In the genomic region with DNA sequence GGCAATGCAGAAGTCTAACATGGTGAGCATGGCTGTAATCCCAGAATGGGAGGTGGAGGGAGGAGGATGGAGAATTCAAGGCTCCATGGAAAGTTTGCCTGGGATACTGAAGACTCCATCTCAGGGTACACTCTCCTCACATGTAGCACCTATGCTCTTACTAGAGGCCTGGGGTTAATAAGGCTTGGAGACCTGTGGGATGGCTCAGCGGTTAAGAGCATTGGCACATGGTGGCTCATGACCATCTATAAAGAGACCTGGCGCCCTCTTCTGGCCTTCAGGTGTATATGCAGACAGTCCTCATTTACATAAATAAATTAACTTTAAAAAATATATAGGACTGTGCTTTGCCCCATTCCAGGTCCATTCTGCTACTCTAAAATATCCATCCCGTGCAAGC, we compare ENCODE assay signal across 9 mouse cellular contexts. TPM values are rescaled to one million over a fixed set of nuclear protein-coding genes. Genes with fewer than 3 reads are reported as not detected.
DNase-seq lines count a peak whose midpoint lies in the region; ATAC-seq and TF ChIP-seq lines count a peak whose summit lies in the region.
"Had no signal": no experiment of that assay in that cellular context is flagged by ENCODE, and none has a peak within 500 bp of the region (broad histone marks: within the 10 kb centered on the region; RNA-seq: fewer than 3 reads in every experiment).

No protein-coding gene starts in this region.

- WGBS in hindbrain, embryonic 11.5 days, result 40% methylated on average over 3 of the region's 3 CpGs
- WGBS in hindbrain, embryonic 13.5 days, result 38% methylated on average over 3 of the region's 3 CpGs
- WGBS in liver, embryonic 14.5 days (ENCODE audit: insufficient replicate concordance), result 24% methylated on average over 3 of the region's 3 CpGs

- H3K27ac ChIP-seq in hindbrain, embryonic 11.5 days (ENCODE audit: low read depth, low read length), result no peak overlapping the region
- no peak overlapping the region for H3K27ac ChIP-seq in hindbrain, embryonic 13.5 days
- no peak overlapping the region for H3K27ac ChIP-seq in liver, embryonic 14.5 days
- H3K27ac ChIP-seq: embryonic facial prominence, embryonic 15.5 days had no signal

- H3K9me3 ChIP-seq in hindbrain, embryonic 11.5 days (ENCODE audit: control insufficient read depth, low read length), result no peaks in the 10 kb centered on the region
- no peaks in the 10 kb centered on the region for H3K9me3 ChIP-seq in hindbrain, embryonic 13.5 days
- H3K9me3 ChIP-seq in liver, embryonic 14.5 days (ENCODE audit: control insufficient read depth, low read length), result no peaks in the 10 kb centered on the region
- H3K9me3 ChIP-seq: embryonic facial prominence, embryonic 15.5 days had no signal

- H3K9ac ChIP-seq in hindbrain, embryonic 11.5 days (ENCODE audit: low read depth, low read length), result no peak overlapping the region
- no peak overlapping the region for H3K9ac ChIP-seq in hindbrain, embryonic 13.5 days
- H3K9ac ChIP-seq in liver, embryonic 14.5 days (replicated peaks), result no peak overlapping the region
- H3K9ac ChIP-seq: embryonic facial prominence, embryonic 15.5 days had no signal

- TF ChIP-seq CTCF in liver, embryonic 14.5 days (IDR thresholded peaks at IDR 0.05; ENCODE audit: low read depth), result peak; percentile 80

- H3K4me3 ChIP-seq in hindbrain, embryonic 11.5 days (ENCODE audit: low read depth, low read length), result no peak overlapping the region
- H3K4me3 ChIP-seq in hindbrain, embryonic 13.5 days, result no peak overlapping the region
- no peak overlapping the region for H3K4me3 ChIP-seq in liver, embryonic 14.5 days (ENCODE audit: insufficient read depth in 1 of 2, low read depth in 2 of 2, low read length in 2 of 2)

- peak; percentile 43 for DNase-seq in hindbrain, embryonic 11.5 days (ENCODE audit: low spot score)
- DNase-seq in 416B (ENCODE audit: low read depth), result peak; percentile 84
- peak; percentile 63 for DNase-seq in NIH3T3 (ENCODE audit: low read depth)
- DNase-seq in cerebellum, postnatal 14 days, result peak; percentile 43 to 68
- peak; percentile 37 to 58 (median 53) for DNase-seq in liver, embryonic 14.5 days (ENCODE audit: low read depth in 3 of 3, low spot score in 3 of 3)
- peak; percentile 80 for DNase-seq in splenic B cell, adult 2 months (ENCODE audit: low read depth, low spot score)
- no peak for DNase-seq in frontal cortex, postnatal 25 days (ENCODE audit: low spot score in 2 of 2)

- no peak overlapping the region for H3K4me2 ChIP-seq in hindbrain, embryonic 11.5 days (replicated peaks; ENCODE audit: low read depth, low read length)
- H3K4me2 ChIP-seq in hindbrain, embryonic 13.5 days, result no peak overlapping the region
- no peak overlapping the region for H3K4me2 ChIP-seq in liver, embryonic 14.5 days (ENCODE audit: low read depth)

- H3K27me3 ChIP-seq in hindbrain, embryonic 11.5 days (ENCODE audit: control insufficient read depth, insufficient read depth, low read length), result no peaks in the 10 kb centered on the region
- no peaks in the 10 kb centered on the region for H3K27me3 ChIP-seq in hindbrain, embryonic 13.5 days
- no peaks in the 10 kb centered on the region for H3K27me3 ChIP-seq in liver, embryonic 14.5 days (ENCODE audit: control insufficient read depth, insufficient read depth, low read length)
- no peaks in the 10 kb centered on the region for H3K27me3 ChIP-seq in splenic B cell, adult 2 months (ENCODE audit: control insufficient read depth, insufficient read depth, low read length, poor library complexity, severe bottlenecking)
- H3K27me3 ChIP-seq: embryonic facial prominence, embryonic 15.5 days had no signal

- no peak for ATAC-seq in hindbrain, embryonic 11.5 days (ENCODE audit: low FRiP score)
- ATAC-seq in hindbrain, embryonic 13.5 days (ENCODE audit: low FRiP score), result no peak
- ATAC-seq in liver, embryonic 14.5 days (ENCODE audit: insufficient read depth), result no peak

- no peaks in the 10 kb centered on the region for H3K36me3 ChIP-seq in hindbrain, embryonic 11.5 days (ENCODE audit: control insufficient read depth, insufficient read depth, low read length)
- H3K36me3 ChIP-seq in hindbrain, embryonic 13.5 days, result peaks cover 1% of the 10 kb centered on the region
- no peaks in the 10 kb centered on the region for H3K36me3 ChIP-seq in liver, embryonic 14.5 days (replicated peaks; ENCODE audit: control insufficient read depth, insufficient read depth, low read depth)
- no peaks in the 10 kb centered on the region for H3K36me3 ChIP-seq in splenic B cell, adult 2 months (ENCODE audit: control insufficient read depth, insufficient read depth, low read length, poor library complexity, severe bottlenecking)

- TF ChIP-seq EP300 in liver, embryonic 14.5 days (IDR thresholded peaks at IDR 0.05; ENCODE audit: low read depth), result no peak

- no peaks in the 10 kb centered on the region for H3K4me1 ChIP-seq in hindbrain, embryonic 11.5 days (replicated peaks; ENCODE audit: control insufficient read depth, insufficient read depth, low read length)
- peaks cover 26% of the 10 kb centered on the region for H3K4me1 ChIP-seq in hindbrain, embryonic 13.5 days (replicated peaks)
- peaks cover 4 to 14% of the 10 kb centered on the region in 2 experiments; a peak in 3 of 4 replicates for H3K4me1 ChIP-seq in liver, embryonic 14.5 days (replicated peaks; ENCODE audit: control insufficient read depth in 2 of 2, insufficient read depth in 2 of 2, low read length in 1 of 2)

RNA-seq across cellular contexts. Expression of gene Znhit3, which starts 3.1 kb away (rescaled TPM):
- 68.5 and 71.5 TPM in 2 replicates for polyA plus RNA-seq in hindbrain, embryonic 11.5 days (2014; fragmentation: Nextera tagmentation; extraction: Ambion mirVana)
- 64.0 and 69.1 TPM in 2 replicates for polyA plus RNA-seq in hindbrain, embryonic 13.5 days (2015; fragmentation: Nextera tagmentation; extraction: Ambion mirVana)
- 15.6 and 19.0 TPM in 2 replicates for polyA plus RNA-seq in liver, embryonic 14.5 days (2012; rRNA removed)
- 47.9 and 49.8 TPM in 2 replicates for polyA plus RNA-seq in liver, embryonic 14.5 days (2014; fragmentation: Nextera tagmentation; extraction: Ambion mirVana)

RNA-seq across cellular contexts. Expression of gene Car4, which starts 38.3 kb away (rescaled TPM):
- 3.0 and 3.7 TPM in 2 replicates for polyA plus RNA-seq in hindbrain, embryonic 11.5 days (2014; fragmentation: Nextera tagmentation; extraction: Ambion mirVana)
- polyA plus RNA-seq in hindbrain, embryonic 13.5 days (2015; fragmentation: Nextera tagmentation; extraction: Ambion mirVana), result 5.1 and 5.2 TPM in 2 replicates
- polyA plus RNA-seq in liver, embryonic 14.5 days (2012; rRNA removed), result 0.10 and 0.11 TPM in 2 replicates
- 0.43 and 0.51 TPM in 2 replicates for polyA plus RNA-seq in liver, embryonic 14.5 days (2014; fragmentation: Nextera tagmentation; extraction: Ambion mirVana)

RNA-seq across cellular contexts. Expression of gene Pigw, which starts 39.2 kb away (rescaled TPM):
- polyA plus RNA-seq in hindbrain, embryonic 11.5 days (2014; fragmentation: Nextera tagmentation; extraction: Ambion mirVana), result 3.8 and 4.0 TPM in 2 replicates
- 2.1 and 2.3 TPM in 2 replicates for polyA plus RNA-seq in hindbrain, embryonic 13.5 days (2015; fragmentation: Nextera tagmentation; extraction: Ambion mirVana)
- polyA plus RNA-seq in liver, embryonic 14.5 days (2012; rRNA removed), result 3.3 and 4.1 TPM in 2 replicates
- 1.2 and 1.4 TPM in 2 replicates for polyA plus RNA-seq in liver, embryonic 14.5 days (2014; fragmentation: Nextera tagmentation; extraction: Ambion mirVana)

RNA-seq across cellular contexts. Expression of gene Myo19, which starts 39.3 kb away (rescaled TPM):
- polyA plus RNA-seq in hindbrain, embryonic 11.5 days (2014; fragmentation: Nextera tagmentation; extraction: Ambion mirVana), result 7.2 and 7.7 TPM in 2 replicates
- 5.1 and 6.7 TPM in 2 replicates for polyA plus RNA-seq in hindbrain, embryonic 13.5 days (2015; fragmentation: Nextera tagmentation; extraction: Ambion mirVana)
- 6.5 and 6.8 TPM in 2 replicates for polyA plus RNA-seq in liver, embryonic 14.5 days (2012; rRNA removed)
- 3.9 and 4.7 TPM in 2 replicates for polyA plus RNA-seq in liver, embryonic 14.5 days (2014; fragmentation: Nextera tagmentation; extraction: Ambion mirVana)

RNA-seq across cellular contexts. Expression of gene Ggnbp2, which starts 48.7 kb away (rescaled TPM):
- 77.1 and 77.3 TPM in 2 replicates for polyA plus RNA-seq in hindbrain, embryonic 11.5 days (2014; fragmentation: Nextera tagmentation; extraction: Ambion mirVana)
- polyA plus RNA-seq in hindbrain, embryonic 13.5 days (2015; fragmentation: Nextera tagmentation; extraction: Ambion mirVana), result 70.9 and 74.4 TPM in 2 replicates
- 37.4 and 63.7 TPM in 2 replicates for polyA plus RNA-seq in liver, embryonic 14.5 days (2012; rRNA removed)
- polyA plus RNA-seq in liver, embryonic 14.5 days (2014; fragmentation: Nextera tagmentation; extraction: Ambion mirVana), result 48.5 and 52.9 TPM in 2 replicates

Comparison
In these comparisons a context has a peak if more than half of its experiments do, and no peak if none do; other contexts are left out.
1. DNase-seq: peak in hindbrain, embryonic 11.5 days (single experiment), 416B (single experiment), NIH3T3 (single experiment), cerebellum, postnatal 14 days (2 of 2), liver, embryonic 14.5 days (3 of 3) and splenic B cell, adult 2 months (single experiment); none in frontal cortex, postnatal 25 days (0 of 2).